Mouse (Mus musculus) MEL (cell line): ENCODE measurements around the gene Hist1h4n. TPM values are rescaled to one million over a fixed set of nuclear protein-coding genes. Genes with fewer than 3 reads are reported as not detected.
"Not testable (repeated sequence)": the region's sequence is repeated elsewhere in the genome, so short reads cannot be mapped to it uniquely, and the experiment has no call there.

Experiments used
- DNase-seq: peaks from one replicate; pipeline ENCODE4 v3.0.0; 2011; ENCODE audit warnings: low read depth, low spot score
- H3K27ac ChIP-seq: 2 replicates; pipeline ENCODE4 v1.5.1; 2012; ENCODE audit warnings: low read depth, mild to moderate bottlenecking, control low read depth, low read length, moderate library complexity; ENCODE audit not compliant: control insufficient read depth
- H3K27me3 ChIP-seq, 2 experiments: fragments of 150-350 bp in 1 of 2; sonication (generic) in 1 of 2; 2 replicates each; pipeline ENCODE4 v1.6.1; 2012; ENCODE audit warnings: low read length in 2 of 2, mild to moderate bottlenecking in 2 of 2, improper control_type of control experiment in 1 of 2, moderate library complexity in 1 of 2; ENCODE audit not compliant: insufficient read depth in 2 of 2, control insufficient read depth in 1 of 2
- H3K36me3 ChIP-seq, 2 experiments: 2 replicates each; pipeline ENCODE4 v1.6.1; 2012 to 2014; ENCODE audit warnings: low read length in 2 of 2, improper control_type of control experiment in 1 of 2, inconsistent platforms in 1 of 2, mild to moderate bottlenecking in 1 of 2; ENCODE audit not compliant: insufficient read depth in 2 of 2, control insufficient read depth in 1 of 2
- H3K4me1 ChIP-seq, 2 experiments: fragments of 150-350 bp in 1 of 2; sonication (generic) in 1 of 2; 2 replicates each; pipeline ENCODE4 v1.6.1; 2012; ENCODE audit warnings: low read length in 2 of 2, improper control_type of control experiment in 1 of 2, mild to moderate bottlenecking in 1 of 2; ENCODE audit not compliant: insufficient read depth in 2 of 2, control insufficient read depth in 1 of 2
- H3K4me3 ChIP-seq, 2 experiments: fragments of 150-350 bp in 1 of 2; sonication (generic) in 1 of 2; 2 replicates each; pipeline ENCODE4 v1.5.1; 2012; ENCODE audit warnings: low read depth in 2 of 2, low read length in 2 of 2, mild to moderate bottlenecking in 2 of 2, moderate library complexity in 2 of 2, control low read depth in 1 of 2, improper control_type of control experiment in 1 of 2; ENCODE audit not compliant: control insufficient read depth in 1 of 2, insufficient read depth in 1 of 2
- H3K79me2 ChIP-seq: 2 replicates; pipeline ENCODE4 v1.6.1; 2012; ENCODE audit warnings: mild to moderate bottlenecking, low read length, moderate library complexity; ENCODE audit not compliant: control insufficient read depth, poor library complexity, insufficient read depth
- H3K9ac ChIP-seq: 2 replicates; pipeline ENCODE4 v1.6.1; 2012; ENCODE audit warnings: low read depth, mild to moderate bottlenecking, control low read depth, low read length, moderate library complexity; ENCODE audit not compliant: control insufficient read depth, poor library complexity, severe bottlenecking
- H3K9me3 ChIP-seq: fragments of 150-350 bp; sonication (generic); replicated peaks from 2 replicates; pipeline ENCODE4 v1.6.1; 2012; ENCODE audit warnings: mild to moderate bottlenecking, low read length, improper control_type of control experiment, moderate library complexity; ENCODE audit not compliant: insufficient read depth
- CTCF ChIP-seq, 3 experiments: IDR thresholded peaks in 2 of 3; conservative IDR thresholded peaks in 1 of 3; 2 replicates each; pipeline ENCODE4 v1.5.1; 2011 to 2012; ENCODE audit warnings: low read length in 3 of 3, low read depth in 2 of 3, mild to moderate bottlenecking in 2 of 3, improper control_type of control experiment in 1 of 3, inconsistent platforms in 1 of 3, mixed read lengths in 1 of 3, moderate library complexity in 1 of 3; ENCODE audit not compliant: control insufficient read depth in 1 of 3, insufficient read depth in 1 of 3, poor library complexity in 1 of 3, severe bottlenecking in 1 of 3
- E2F4 ChIP-seq: IDR thresholded peaks from 2 replicates; pipeline ENCODE4 v1.6.1; 2011; ENCODE audit warnings: low read depth, low read length, improper control_type of control experiment, borderline replicate concordance
- GABPA ChIP-seq: IDR thresholded peaks from 2 replicates; pipeline ENCODE4 v1.6.1; 2012; ENCODE audit warnings: low read depth, mild to moderate bottlenecking, inconsistent platforms, low read length, improper control_type of control experiment, moderate library complexity
- NELFE ChIP-seq: IDR thresholded peaks from 2 replicates; pipeline ENCODE4 v1.6.1; 2011; ENCODE audit warnings: low read depth, low read length, improper control_type of control experiment
- POLR2A ChIP-seq, 2 experiments: IDR thresholded peaks; 2 replicates each; pipeline ENCODE4 v1.6.1; 2011 to 2012; ENCODE audit warnings: low read length in 2 of 2, mild to moderate bottlenecking in 2 of 2, control low read depth in 1 of 2, improper control_type of control experiment in 1 of 2, low read depth in 1 of 2, moderate library complexity in 1 of 2; ENCODE audit not compliant: control insufficient read depth in 1 of 2, insufficient read depth in 1 of 2, poor library complexity in 1 of 2
- POLR2AphosphoS5 ChIP-seq: IDR thresholded peaks from 2 replicates; pipeline ENCODE4 v1.6.1; 2012; ENCODE audit warnings: low read depth, borderline replicate concordance, mild to moderate bottlenecking, inconsistent platforms, low read length, moderate library complexity, mixed read lengths
- SIN3A ChIP-seq: IDR thresholded peaks from 2 replicates; pipeline ENCODE4 v1.6.1; 2012; ENCODE audit warnings: low read length, improper control_type of control experiment, inconsistent platforms
- TCF12 ChIP-seq: IDR thresholded peaks from 2 replicates; pipeline ENCODE4 v1.6.1; 2014; ENCODE audit warnings: low read depth, mild to moderate bottlenecking, inconsistent platforms, low read length, improper control_type of control experiment, moderate library complexity
- USF2 ChIP-seq, 2 experiments: IDR thresholded peaks; 2 replicates each; pipeline ENCODE4 v1.6.1; 2011 to 2012; ENCODE audit warnings: improper control_type of control experiment in 2 of 2, low read length in 2 of 2, borderline replicate concordance in 1 of 2, inconsistent platforms in 1 of 2, low read depth in 1 of 2, mild to moderate bottlenecking in 1 of 2; ENCODE audit not compliant: insufficient read depth in 1 of 2
- ZNF384 ChIP-seq: IDR thresholded peaks from 2 replicates; pipeline ENCODE4 v1.6.1; 2012; ENCODE audit warnings: low read depth, mild to moderate bottlenecking, inconsistent platforms, low read length, improper control_type of control experiment
- polyA plus RNA-seq, 2 experiments: library from polyadenylated mRNA; stranded (reverse) in 1 of 2; unstranded in 1 of 2; fragments of >175 nt in 1 of 2; fragments of >200 nt in 1 of 2; gene quantifications; 2 replicates each; pipeline versions ENCODE4 v1.2.1 to v1.2.4; 2012; ENCODE audit warnings: low replicate concordance in 2 of 2, low read depth in 1 of 2; ENCODE audit not compliant: insufficient read length in 2 of 2, insufficient read depth in 1 of 2, missing spikeins in 1 of 2
- total RNA-seq: library from RNA; depleted of rRNA; stranded (reverse); fragments of 300-350 nt; gene quantifications from 2 replicates; pipeline ENCODE4 v1.2.3, GENCODE M21; 2012

Gene Hist1h4n
- total and polyA plus RNA-seq, 3 experiments, result 9.0 to 9,853 TPM; not detected in 1

DNA sequence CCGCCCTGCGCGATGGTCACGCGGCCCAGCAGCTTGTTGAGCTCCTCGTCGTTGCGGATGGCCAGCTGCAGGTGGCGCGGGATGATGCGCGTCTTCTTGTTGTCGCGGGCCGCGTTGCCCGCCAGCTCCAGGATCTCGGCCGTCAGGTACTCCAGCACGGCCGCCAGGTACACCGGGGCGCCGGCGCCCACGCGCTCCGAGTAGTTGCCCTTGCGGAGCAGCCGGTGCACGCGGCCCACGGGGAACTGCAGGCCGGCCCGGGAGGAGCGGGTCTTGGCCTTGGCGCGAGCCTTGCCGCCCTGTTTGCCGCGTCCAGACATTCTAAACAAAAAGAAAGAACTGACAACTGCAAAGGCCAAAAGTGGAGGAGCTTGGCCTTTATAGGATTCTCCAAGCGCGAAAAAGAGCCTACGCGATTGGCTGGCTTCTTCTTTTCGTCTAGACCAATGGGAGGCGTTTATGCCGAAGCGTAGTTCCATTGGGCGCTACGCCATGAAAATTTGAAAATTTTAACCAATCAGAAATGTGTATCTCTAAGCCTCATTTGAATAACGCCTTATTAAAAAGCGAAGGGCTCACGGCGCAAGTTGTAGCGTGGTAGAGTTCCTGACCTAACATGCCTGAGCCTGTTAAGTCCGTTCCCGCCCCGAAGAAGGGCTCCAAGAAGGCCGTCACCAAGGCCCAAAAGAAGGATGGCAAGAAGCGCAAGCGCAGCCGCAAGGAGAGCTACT lies 44.9 kb downstream of the Hist1h4n start, which contains the start of the genes Hist1h2an and Hist1h2bp:
Hist1h2an (minus strand) TSS at position 320 of the 731 bp plus-strand sequence.
Hist1h2bp (plus strand) TSS at position 563 of the 731 bp plus-strand sequence.
- not testable (repeated sequence) for H3K9me3 ChIP-seq, H3K4me1 ChIP-seq, H3K79me2 ChIP-seq, H3K27me3 ChIP-seq
- Histone ChIP-seq H3K36me3 (peaks cover 0 to 39% of the 10 kb centered on the region in 2 experiments; a peak in 2 of 4 replicates), H3K9ac (peak within 1 kb of the TSS; percentile 69)
- peak in 1 of 2 experiments; percentile 81; a peak in 2 of 4 replicates for TF ChIP-seq POLR2A (IDR thresholded peaks at IDR 0.05; ENCODE audit: control insufficient read depth in 1 of 2, insufficient read depth in 1 of 2, low read depth in 1 of 2, low read length in 2 of 2, poor library complexity in 1 of 2)
- TF ChIP-seq, all 39 proteins: peak for 1; not testable (repeated sequence) for 38
- Histone ChIP-seq H3K4me3 (peak within 1 kb of the TSS; percentile 31 to 53), H3K27ac (peak within 1 kb of the TSS; percentile 96)
- DNase-seq, result peak; percentile 97

DNA sequence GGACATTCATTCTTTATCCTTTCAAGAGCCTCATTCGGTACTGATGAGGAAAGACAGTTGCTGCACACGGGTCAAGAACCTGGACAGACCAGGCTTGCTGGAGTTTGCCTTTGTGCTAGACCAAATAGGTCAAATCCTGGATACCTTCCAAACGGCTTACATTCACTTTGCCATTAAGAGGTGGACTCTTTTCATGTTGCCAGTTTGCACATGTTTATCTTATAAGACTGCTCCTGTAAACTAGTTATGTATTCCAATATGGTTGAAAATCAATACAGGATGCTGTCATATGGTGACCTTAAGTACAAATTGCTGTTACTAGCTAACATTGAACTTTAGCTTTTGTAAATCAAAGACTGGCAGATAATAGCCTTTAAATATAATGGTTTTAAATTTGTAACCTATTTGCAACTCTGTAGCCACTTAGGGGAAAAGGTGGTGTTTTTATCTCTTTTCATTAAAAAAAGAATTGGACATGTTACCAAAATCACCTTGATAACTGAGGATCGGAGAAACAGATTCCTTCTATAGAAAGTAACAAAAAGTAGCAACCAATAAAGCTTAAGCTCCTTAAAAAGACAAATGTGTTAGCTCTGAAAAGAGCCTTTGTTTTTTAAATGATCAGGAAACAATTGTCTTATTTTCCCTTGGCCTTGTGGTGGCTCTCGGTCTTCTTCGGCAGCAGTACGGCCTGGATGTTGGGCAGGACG lies 45.7 kb downstream of the Hist1h4n start:
- peak overlapping the region; percentile 69 for H3K9ac ChIP-seq

DNA sequence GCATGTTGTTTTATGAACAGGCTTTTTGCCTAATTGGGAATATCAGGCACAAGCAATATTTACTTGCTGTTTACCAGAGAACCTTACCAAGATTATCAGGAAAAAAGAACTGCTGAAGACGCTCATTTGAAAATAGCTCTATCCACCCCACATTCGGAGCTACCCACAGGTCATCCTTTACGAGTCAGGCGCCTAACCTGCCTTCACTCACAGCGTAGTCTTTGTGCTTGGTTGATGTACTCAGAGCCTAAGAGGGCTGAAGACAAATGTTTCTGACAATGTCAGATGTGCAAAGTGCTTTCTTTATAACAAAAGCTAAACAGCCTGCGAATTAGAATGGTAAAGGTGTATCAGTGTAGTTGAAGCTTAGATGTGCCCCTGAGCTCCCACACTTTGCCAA lies 47.7 kb downstream of the Hist1h4n start:
- Histone ChIP-seq H3K9me3 (no peaks in the 10 kb centered on the region), H3K4me3 (peak overlapping the region; percentile 8 to 9)
- TF ChIP-seq CTCF (IDR thresholded peaks at IDR 0.05 in 2 of 3, conservative IDR thresholded peaks at IDR 0.05 in 1 of 3; ENCODE audit: control insufficient read depth in 1 of 3, insufficient read depth in 1 of 3, low read depth in 2 of 3, low read length in 3 of 3, poor library complexity in 1 of 3, severe bottlenecking in 1 of 3) (no peak), ZNF384 (no peak), GABPA (no peak), SIN3A (no peak), POLR2A (IDR thresholded peaks at IDR 0.05; ENCODE audit: control insufficient read depth in 1 of 2, insufficient read depth in 1 of 2, low read depth in 1 of 2, low read length in 2 of 2, poor library complexity in 1 of 2) (no peak), TCF12 (no peak), E2F4 (no peak), USF2 (IDR thresholded peaks at IDR 0.05; ENCODE audit: borderline replicate concordance in 1 of 2, insufficient read depth in 1 of 2, low read depth in 1 of 2, low read length in 2 of 2) (no peak)

More for the DNA sequence above, 45.7 kb downstream of the Hist1h4n start:
- H3K4me1 ChIP-seq, result peaks cover 2 to 9% of the 10 kb centered on the region in 2 experiments; a peak in 2 of 4 replicates
- TF ChIP-seq POLR2A (IDR thresholded peaks at IDR 0.05; ENCODE audit: control insufficient read depth in 1 of 2, insufficient read depth in 1 of 2, low read depth in 1 of 2, low read length in 2 of 2, poor library complexity in 1 of 2) (0 out of 4 replicates have a peak, but pooled peaks of 1 of the 2 experiments have one; percentile 25), POLR2AphosphoS5 (peak; percentile 90; the same call in 1 of the 2 replicates), NELFE (no peak)
- TF ChIP-seq, all 39 proteins: peak for 2
- peak; percentile 89 for DNase-seq
- peak overlapping the region; percentile 96 for H3K27ac ChIP-seq
- no peaks in the 10 kb centered on the region for H3K9me3 ChIP-seq
- H3K79me2 ChIP-seq, result no peaks in the 10 kb centered on the region; the same call in 1 of the 2 replicates
- H3K4me3 ChIP-seq, result peak overlapping the region; percentile 16 to 53; a peak in 3 of 4 replicates
- H3K36me3 ChIP-seq, result peaks cover 0 to 43% of the 10 kb centered on the region in 2 experiments; a peak in 2 of 4 replicates
- H3K27me3 ChIP-seq, result no peaks in the 10 kb centered on the region

More for the DNA sequence above, 47.7 kb downstream of the Hist1h4n start:
- peaks cover 0 to 3% of the 10 kb centered on the region in 2 experiments; a peak in 2 of 4 replicates for H3K4me1 ChIP-seq
- no peaks in the 10 kb centered on the region for H3K27me3 ChIP-seq
- H3K27ac ChIP-seq, result peak overlapping the region; percentile 93
- peak; percentile 71 for DNase-seq
- peaks cover 0 to 37% of the 10 kb centered on the region in 2 experiments; a peak in 2 of 4 replicates for H3K36me3 ChIP-seq
- H3K79me2 ChIP-seq, result peaks cover 7% of the 10 kb centered on the region; the same call in 1 of the 2 replicates
- peak overlapping the region; percentile 65 for H3K9ac ChIP-seq
